Mouse (Mus musculus) ES-E14 (cell line): ENCODE results near the gene Pde8a. TPM values are rescaled to one million over a fixed set of nuclear protein-coding genes. Genes with fewer than 3 reads are reported as not detected.

Experiments used
- DNase-seq: peaks from one replicate; pipeline ENCODE4 v3.0.0-alpha.2; 2013; ENCODE audit warnings: low read depth, low spot score
- H3K27ac ChIP-seq: 2 replicates; pipeline ENCODE4 v1.5.1; 2012; ENCODE audit warnings: low read depth, mild to moderate bottlenecking, low read length, moderate library complexity, mixed read lengths; ENCODE audit not compliant: poor library complexity, insufficient read depth, severe bottlenecking
- H3K36me3 ChIP-seq: 2 replicates; pipeline ENCODE4 v1.6.1; 2012; ENCODE audit warnings: mild to moderate bottlenecking, low read length, moderate library complexity, mixed read lengths; ENCODE audit not compliant: control insufficient read depth, poor library complexity, insufficient read depth, severe bottlenecking
- H3K4me1 ChIP-seq, 2 experiments: fragments of 150-350 bp in 1 of 2; sonication (generic) in 1 of 2; 2 replicates each; pipeline ENCODE4 v1.6.1; 2012; ENCODE audit warnings: low read length in 2 of 2, mild to moderate bottlenecking in 1 of 2, mixed read lengths in 1 of 2; ENCODE audit not compliant: control insufficient read depth in 2 of 2, insufficient read depth in 2 of 2, poor library complexity in 1 of 2
- H3K4me3 ChIP-seq, 2 experiments: fragments of 150-350 bp in 1 of 2; sonication (generic) in 1 of 2; 2 replicates each; pipeline ENCODE4 v1.5.1; 2012; ENCODE audit warnings: low read length in 2 of 2, low read depth in 1 of 2, mild to moderate bottlenecking in 1 of 2, mixed read lengths in 1 of 2; ENCODE audit not compliant: insufficient read depth in 1 of 2, poor library complexity in 1 of 2, severe bottlenecking in 1 of 2
- H3K9ac ChIP-seq: 2 replicates; pipeline ENCODE4 v1.6.1; 2012; ENCODE audit warnings: low read depth, mild to moderate bottlenecking, low read length, mixed read lengths; ENCODE audit not compliant: poor library complexity, insufficient read depth, severe bottlenecking
- H3K9me3 ChIP-seq: fragments of 150-350 bp; sonication (generic); 2 replicates; pipeline ENCODE4 v1.6.1; 2012; ENCODE audit warnings: low read depth, mild to moderate bottlenecking, low read length; ENCODE audit not compliant: control insufficient read depth, insufficient read depth
- CHD2 ChIP-seq: IDR thresholded peaks from 2 replicates; pipeline ENCODE4 v1.6.1; 2014; ENCODE audit warnings: mild to moderate bottlenecking, low read depth, low read length, inconsistent platforms
- HCFC1 ChIP-seq: IDR thresholded peaks from 2 replicates; pipeline ENCODE4 v1.6.1; 2012; ENCODE audit warnings: low read length, inconsistent platforms, borderline replicate concordance; ENCODE audit not compliant: insufficient read depth
- MAFK ChIP-seq: IDR thresholded peaks from 2 replicates; pipeline ENCODE4 v1.6.1; 2014; ENCODE audit warnings: mild to moderate bottlenecking, low read depth, low read length, inconsistent platforms; ENCODE audit not compliant: insufficient read depth
- ZC3H11A ChIP-seq: IDR thresholded peaks from 2 replicates; pipeline ENCODE4 v1.6.1; 2012; ENCODE audit warnings: low read depth, mild to moderate bottlenecking, inconsistent platforms, low read length, borderline replicate concordance
- ZNF384 ChIP-seq: IDR thresholded peaks from 2 replicates; pipeline ENCODE4 v1.6.1; 2012; ENCODE audit warnings: low read depth, low read length, inconsistent platforms
- in situ Hi-C, 2 experiments: fragments of 600-800 bp; cut with MboI; formaldehyde crosslinking; loops; one replicate each; pipeline ENCODE4 v1.15.1; 2025; ENCODE audit warnings: low sequenced_read_pairs in 2 of 2, inconsistent platforms in 1 of 2; ENCODE audit not compliant: unreplicated experiment in 2 of 2
- total RNA-seq: library from RNA; depleted of rRNA; stranded (reverse); fragments of 300-350 nt; gene quantifications from 2 replicates; pipeline ENCODE4 v1.2.3, GENCODE M21; 2012

Pde8a gene
- total RNA-seq, 1 experiment: 2.2 TPM

DNA sequence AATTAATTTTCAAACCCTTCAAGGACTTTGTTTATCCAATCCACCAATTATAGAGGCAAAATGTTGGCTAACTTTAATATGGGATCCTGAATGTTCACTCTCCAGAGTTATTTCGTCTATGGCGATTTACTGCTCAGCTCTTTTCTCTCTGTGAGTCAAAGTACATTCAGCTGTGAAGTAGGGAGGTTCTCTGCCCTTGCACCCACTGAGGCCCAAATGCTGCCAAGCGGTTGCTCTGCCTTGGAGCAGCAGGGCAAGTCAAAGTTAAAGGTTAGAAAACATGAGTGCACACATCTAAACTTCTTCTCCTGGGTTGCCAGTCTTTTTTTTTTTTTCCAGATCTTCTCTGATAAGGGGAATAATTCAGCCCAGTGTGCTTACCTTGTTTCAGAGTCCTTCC lies 43.4 kb downstream of the Pde8a start:
- Histone ChIP-seq H3K27ac (no peak overlapping the region), H3K4me3 (no peak overlapping the region), H3K9me3 (no peaks in the 10 kb centered on the region), H3K36me3 (no peaks in the 10 kb centered on the region), H3K9ac (no peak overlapping the region), H3K4me1 (no peaks in the 10 kb centered on the region)
- DNase-seq: no peak
- in situ Hi-C loops: no loop called here
- TF ChIP-seq HCFC1: no peak
- TF ChIP-seq CHD2: no peak
- no peak for TF ChIP-seq ZNF384
- no peak for TF ChIP-seq MAFK
- TF ChIP-seq ZC3H11A: no peak

DNA sequence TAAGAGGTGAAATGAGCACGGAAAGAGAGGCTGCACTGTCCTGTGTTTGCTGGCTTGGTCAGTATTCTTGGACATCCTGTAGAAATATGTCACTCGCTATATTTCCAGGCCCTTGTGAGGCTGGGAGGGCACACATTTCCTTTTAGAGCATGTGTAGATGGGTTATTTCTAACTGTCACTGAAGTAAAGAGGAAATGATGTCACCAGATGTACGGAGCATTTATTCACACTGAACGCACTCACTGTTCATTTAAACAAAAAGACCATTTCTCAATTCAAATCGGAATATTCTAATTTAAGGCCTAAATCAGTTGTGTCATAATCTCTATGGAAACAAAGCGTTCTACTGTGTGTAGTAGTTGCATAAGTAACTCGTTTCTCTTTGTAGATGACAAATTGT lies 48.2 kb downstream of the Pde8a start:
- Histone ChIP-seq H3K27ac (no peak overlapping the region), H3K4me3 (no peak overlapping the region), H3K4me1 (no peaks in the 10 kb centered on the region), H3K36me3 (no peaks in the 10 kb centered on the region), H3K9me3 (no peaks in the 10 kb centered on the region), H3K9ac (no peak overlapping the region)
- TF ChIP-seq CHD2 (no peak), HCFC1 (no peak), MAFK (no peak), ZC3H11A (no peak), ZNF384 (no peak)
- in situ Hi-C loops: no loop called here
- no peak for DNase-seq

DNA sequence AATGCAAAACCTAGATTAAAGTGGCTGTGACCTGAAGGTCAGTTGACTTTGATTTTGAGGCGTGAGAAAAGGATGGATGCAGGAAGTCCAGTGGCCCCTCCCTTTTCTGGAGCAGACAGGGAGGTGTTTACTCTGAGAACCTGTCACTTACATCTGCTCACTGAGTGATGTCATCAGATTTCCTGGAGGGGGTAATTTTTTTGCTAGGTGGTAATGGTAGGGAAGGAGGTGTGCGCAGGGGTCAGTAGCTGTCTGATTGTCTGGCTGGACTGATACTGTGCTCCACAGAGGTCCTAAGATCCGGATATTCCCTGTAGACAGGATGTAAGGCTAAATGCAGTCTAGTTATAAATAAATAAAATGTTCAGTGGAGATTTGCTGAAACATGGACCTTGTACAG lies 59.5 kb downstream of the Pde8a start:
- no peak for DNase-seq
- Histone ChIP-seq H3K27ac (no peak overlapping the region), H3K9me3 (no peaks in the 10 kb centered on the region), H3K4me3 (no peak overlapping the region), H3K36me3 (no peaks in the 10 kb centered on the region), H3K4me1 (no peaks in the 10 kb centered on the region), H3K9ac (no peak overlapping the region)
- TF ChIP-seq MAFK: no peak
- TF ChIP-seq CHD2: no peak
- TF ChIP-seq HCFC1: no peak
- no peak for TF ChIP-seq ZC3H11A
- no peak for TF ChIP-seq ZNF384
- in situ Hi-C loops: no loop called here

DNA sequence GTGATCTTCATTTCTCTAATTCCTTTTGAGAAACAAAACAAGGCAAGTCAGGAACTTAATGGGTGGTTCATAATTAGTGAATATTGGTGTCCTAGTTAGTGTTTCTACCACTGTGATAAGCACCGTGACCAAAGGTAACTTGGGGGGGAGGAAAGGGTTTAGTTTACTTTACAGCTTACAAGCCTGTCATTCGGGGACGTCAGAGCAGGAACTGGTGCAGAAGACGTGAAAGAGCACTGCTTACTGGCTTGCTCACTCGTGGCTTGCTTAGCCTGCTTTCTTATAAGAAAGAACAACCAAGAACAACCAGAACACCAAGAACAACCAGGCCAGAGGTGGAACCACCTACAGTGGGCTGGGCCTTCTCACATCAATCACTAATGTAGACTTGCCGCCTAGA lies 65.6 kb downstream of the Pde8a start:
- Histone ChIP-seq H3K4me3 (no peak overlapping the region), H3K9ac (no peak overlapping the region), H3K4me1 (no peaks in the 10 kb centered on the region), H3K27ac (no peak overlapping the region), H3K36me3 (no peaks in the 10 kb centered on the region), H3K9me3 (no peaks in the 10 kb centered on the region)
- no peak for DNase-seq
- TF ChIP-seq ZC3H11A (no peak), MAFK (no peak), HCFC1 (no peak), ZNF384 (no peak), CHD2 (no peak)
- in situ Hi-C loops: no loop called here

DNA sequence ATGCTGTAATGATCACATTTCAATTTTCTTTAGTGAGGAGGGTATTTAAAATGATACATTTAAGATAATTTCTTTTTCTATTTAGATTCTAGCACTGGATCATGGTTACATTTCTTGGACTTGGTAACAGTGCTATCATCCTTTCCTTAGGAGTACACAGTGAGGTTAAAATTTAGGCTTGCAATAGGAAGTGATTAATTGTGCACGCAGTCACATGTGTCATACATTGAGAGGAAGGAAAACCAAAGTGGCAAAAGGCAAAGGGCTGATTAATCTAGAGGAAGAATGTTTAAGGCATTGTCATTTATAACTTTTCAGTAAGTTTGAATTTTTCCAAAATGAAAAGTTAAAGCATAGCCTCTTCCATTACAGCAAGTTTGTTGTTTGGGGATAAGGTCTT lies 67.8 kb downstream of the Pde8a start:
- H3K4me1 ChIP-seq: peaks cover 0 to 1% of the 10 kb centered on the region in 2 experiments; a peak in 1 of 4 replicates
- no peaks in the 10 kb centered on the region for H3K36me3 ChIP-seq
- in situ Hi-C loops: no loop called here
- DNase-seq: no peak
- H3K27ac ChIP-seq: no peak overlapping the region
- no peak for TF ChIP-seq ZC3H11A
- no peak for TF ChIP-seq MAFK
- TF ChIP-seq CHD2: no peak
- no peak for TF ChIP-seq ZNF384
- no peak for TF ChIP-seq HCFC1
- H3K9me3 ChIP-seq: no peaks in the 10 kb centered on the region
- no peak overlapping the region for H3K9ac ChIP-seq
- no peak overlapping the region for H3K4me3 ChIP-seq
